Mouse (Mus musculus) heart, postnatal 0 days (tissue): ENCODE data around the gene Pfkfb4.

Experiments used
- CTCF ChIP-seq: IDR thresholded peaks from 2 replicates; pipeline ENCODE4 v1.5.1; 2016; ENCODE audit warnings: antibody characterized with exemption, control low read depth, low read depth
- EP300 ChIP-seq: IDR thresholded peaks from 2 replicates; pipeline ENCODE4 v1.6.1; 2016; ENCODE audit warnings: antibody characterized with exemption, low read depth

- TF ChIP-seq CTCF (no peak), EP300 (no peak)
These were observed 66.0 kb downstream of the Pfkfb4 start for GRCm38 (mm10) chr9:109057543-109057942.
